Comparison of ENCODE assay signal across 14 mouse cellular contexts in the genomic region with DNA sequence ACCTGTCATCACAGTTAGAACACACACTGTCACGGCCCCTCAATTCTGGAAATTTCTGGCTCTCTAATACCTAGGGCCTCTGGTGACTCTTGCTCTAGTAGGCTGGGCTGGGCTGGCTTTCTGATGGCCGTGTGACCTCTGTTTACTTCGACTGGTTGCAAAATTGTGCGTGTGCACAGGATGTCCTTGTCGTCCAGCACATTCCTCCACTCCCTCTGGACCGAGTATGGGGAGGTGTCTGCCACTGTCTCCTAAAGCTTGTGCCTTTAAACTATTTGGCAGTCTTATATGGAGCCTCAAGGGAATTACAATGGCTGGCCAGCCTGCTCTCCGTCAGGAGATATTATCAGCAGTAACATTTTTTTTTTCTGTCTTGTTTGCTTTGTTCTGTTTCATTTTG. TPM values are rescaled to one million over a fixed set of nuclear protein-coding genes. Genes with fewer than 3 reads are reported as not detected.
DNase-seq lines count a peak whose midpoint lies in the region; ATAC-seq and TF ChIP-seq lines count a peak whose summit lies in the region.
"Had no signal": no experiment of that assay in that cellular context is flagged by ENCODE, and none has a peak within 500 bp of the region (broad histone marks: within the 10 kb centered on the region; RNA-seq: fewer than 3 reads in every experiment).

No protein-coding gene starts in this region.

- ATAC-seq in kidney, embryonic 15.5 days (replicated peaks; ENCODE audit: low FRiP score) = no peak
- ATAC-seq in midbrain, embryonic 16.5 days = no peak
- ATAC-seq: CD4-positive, CD25-positive, alpha-beta regulatory T cell, adult 4 months; forebrain, embryonic 13.5 days had no signal

- no peaks in the 10 kb centered on the region for H3K9me3 ChIP-seq in kidney, embryonic 15.5 days (replicated peaks)
- no peaks in the 10 kb centered on the region for H3K9me3 ChIP-seq in midbrain, embryonic 16.5 days (replicated peaks; ENCODE audit: control insufficient read depth, low read length, poor library complexity, severe bottlenecking)
- H3K9me3 ChIP-seq: forebrain, embryonic 13.5 days; limb, embryonic 12.5 days had no signal

- H3K4me2 ChIP-seq in kidney, embryonic 15.5 days = no peak overlapping the region
- H3K4me2 ChIP-seq in midbrain, embryonic 16.5 days (ENCODE audit: low read length) = no peak overlapping the region
- H3K4me2 ChIP-seq: forebrain, embryonic 13.5 days; limb, embryonic 12.5 days had no signal

- intact Hi-C loops in heart, postnatal 25 days (cut with DNase I) = no loop called here

- no peaks in the 10 kb centered on the region for H3K36me3 ChIP-seq in kidney, adult 2 months (ENCODE audit: control insufficient read depth, insufficient read depth, low read length)
- no peaks in the 10 kb centered on the region for H3K36me3 ChIP-seq in kidney, embryonic 15.5 days
- H3K36me3 ChIP-seq in midbrain, embryonic 16.5 days (ENCODE audit: control insufficient read depth, insufficient read depth, low read length) = no peaks in the 10 kb centered on the region
- H3K36me3 ChIP-seq: limb, embryonic 12.5 days had no signal

- H3K4me1 ChIP-seq in kidney, adult 2 months (ENCODE audit: control insufficient read depth, insufficient read depth, low read length) = peaks cover 15% of the 10 kb centered on the region; the same call in 1 of the 2 replicates
- H3K4me1 ChIP-seq in kidney, embryonic 15.5 days = peaks cover 20% of the 10 kb centered on the region
- H3K4me1 ChIP-seq in midbrain, embryonic 16.5 days (ENCODE audit: control insufficient read depth, insufficient read depth, low read length) = no peaks in the 10 kb centered on the region
- H3K4me1 ChIP-seq: forebrain, embryonic 13.5 days had no signal

- no peak overlapping the region for H3K4me3 ChIP-seq in kidney, adult 2 months (ENCODE audit: insufficient read depth, low read depth, low read length)
- H3K4me3 ChIP-seq in kidney, embryonic 15.5 days (replicated peaks) = no peak overlapping the region
- H3K4me3 ChIP-seq in midbrain, embryonic 16.5 days (ENCODE audit: low read depth, low read length) = no peak overlapping the region
- H3K4me3 ChIP-seq: forebrain, embryonic 13.5 days; limb, embryonic 12.5 days had no signal

- no peak for TF ChIP-seq CTCF in kidney, adult 2 months (conservative IDR thresholded peaks at IDR 0.05; ENCODE audit: insufficient read depth, insufficient read length, low read depth, low read length)

- no peaks in the 10 kb centered on the region for H3K27me3 ChIP-seq in kidney, adult 2 months (replicated peaks; ENCODE audit: control insufficient read depth, insufficient read depth, low read length)
- H3K27me3 ChIP-seq in kidney, embryonic 15.5 days = no peaks in the 10 kb centered on the region
- H3K27me3 ChIP-seq in midbrain, embryonic 16.5 days (ENCODE audit: control insufficient read depth, insufficient read depth, low read depth, low read length) = no peaks in the 10 kb centered on the region
- H3K27me3 ChIP-seq: forebrain, embryonic 13.5 days; limb, embryonic 12.5 days had no signal

- H3K27ac ChIP-seq in kidney, adult 2 months (ENCODE audit: insufficient read depth, low read depth, low read length) = peak overlapping the region; percentile 78
- H3K27ac ChIP-seq in kidney, embryonic 15.5 days = no peak overlapping the region; the same call in 1 of the 2 replicates
- H3K27ac ChIP-seq in midbrain, embryonic 16.5 days (ENCODE audit: low read length) = no peak overlapping the region
- H3K27ac ChIP-seq: forebrain, embryonic 13.5 days; limb, embryonic 12.5 days; stomach, postnatal 0 days had no signal

- H3K9ac ChIP-seq in kidney, embryonic 15.5 days = no peak overlapping the region
- H3K9ac ChIP-seq in midbrain, embryonic 16.5 days (ENCODE audit: low read depth, low read length) = no peak overlapping the region
- H3K9ac ChIP-seq: forebrain, embryonic 13.5 days; limb, embryonic 12.5 days had no signal

- WGBS in kidney, adult 2 months = 53% methylated on average over 7 of the region's 7 CpGs
- 74% methylated on average over 7 of the region's 7 CpGs for WGBS in kidney, embryonic 15.5 days
- 81% methylated on average over 7 of the region's 7 CpGs for WGBS in midbrain, embryonic 16.5 days

- no peak for TF ChIP-seq POLR2A in kidney, adult 2 months (IDR thresholded peaks at IDR 0.05; ENCODE audit: low read depth, low read length)

- peak; percentile 68 for DNase-seq in kidney, adult 2 months
- peak; percentile 54 to 65 for DNase-seq in adrenal gland, postnatal 36 days
- peak; percentile 46 for DNase-seq in heart, postnatal 25 days (ENCODE audit: low spot score)
- DNase-seq in lung, postnatal 14 days = peak; percentile 42
- DNase-seq in thymus, postnatal 10 days (ENCODE audit: low spot score in 2 of 2) = no peak
- no peak for DNase-seq in frontal cortex, postnatal 36 days (ENCODE audit: low spot score in 2 of 2)
- DNase-seq: midbrain, embryonic 14.5 days; right cerebral cortex, postnatal 4 days had no signal

RNA-seq across cellular contexts. Expression of gene Acer2, which starts 23.2 kb away (rescaled TPM):
- polyA plus RNA-seq in kidney, adult 2 months (2012; rRNA removed) = 28.0 and 35.0 TPM in 2 replicates
- polyA plus RNA-seq in kidney, embryonic 15.5 days (2015; fragmentation: Nextera tagmentation; extraction: Ambion mirVana) = 37.3 and 37.9 TPM in 2 replicates
- 10 to 100 TPM; 20.9 to 21.4 TPM for total RNA-seq in adrenal gland, postnatal 36 days (2021)
- total RNA-seq in heart, postnatal 25 days (2021) = 10 to 100 TPM; 16.9 to 17.1 TPM
- 22.0 and 22.7 TPM in 2 replicates for polyA plus RNA-seq in midbrain, embryonic 16.5 days (2015; fragmentation: Nextera tagmentation; extraction: Ambion mirVana)

RNA-seq across cellular contexts. Expression of gene Rps6, which starts 40.2 kb away (rescaled TPM):
- 429 and 521 TPM in 2 replicates for polyA plus RNA-seq in kidney, adult 2 months (2012; rRNA removed)
- polyA plus RNA-seq in kidney, embryonic 15.5 days (2015; fragmentation: Nextera tagmentation; extraction: Ambion mirVana) = 768 and 806 TPM in 2 replicates
- 100 to 1,000 TPM; 893 to 924 TPM for total RNA-seq in adrenal gland, postnatal 36 days (2021)
- total RNA-seq in heart, postnatal 25 days (2021) = 100 to 1,000 TPM; 460 to 507 TPM
- 320 and 367 TPM in 2 replicates for polyA plus RNA-seq in midbrain, embryonic 16.5 days (2015; fragmentation: Nextera tagmentation; extraction: Ambion mirVana)

Comparison
In these comparisons a context has a peak if more than half of its experiments do, and no peak if none do; other contexts are left out.
1. DNase-seq: peak in kidney, adult 2 months (single experiment), adrenal gland, postnatal 36 days (2 of 2), heart, postnatal 25 days (single experiment) and lung, postnatal 14 days (single experiment); none in thymus, postnatal 10 days (0 of 2) and frontal cortex, postnatal 36 days (0 of 2).